Mouse (Mus musculus): ENCODE data around the gene Abcb4.
"Not testable (repeated sequence)": the region's sequence is repeated elsewhere in the genome, so short reads cannot be mapped to it uniquely, and the experiment has no call there.

The Abcb4 gene

GRCm38 (mm10) chr5:8999108-8999507, 105.6 kb downstream of the Abcb4 start:
- DNase-seq (ENCODE audit: low spot score), result no peak

GRCm38 (mm10) chr5:9000006-9000405, 106.5 kb downstream of the Abcb4 start:
- not testable (repeated sequence) for DNase-seq (ENCODE audit: low spot score)

GRCm38 (mm10) chr5:9006585-9006984, 113.1 kb downstream of the Abcb4 start:
- not testable (repeated sequence) for DNase-seq (ENCODE audit: low spot score)

Measured in MN1 (cell line).